Mouse (Mus musculus): ENCODE results near the gene Alg9. TPM values are rescaled to one million over a fixed set of nuclear protein-coding genes. Genes with fewer than 3 reads are reported as not detected.
A peak's percentile ranks its signal among the peaks of the same experiment; 100 is the strongest.

Alg9 gene
- total and polyA plus RNA-seq, 2 experiments: 14.7 to 16.0 TPM

DNA sequence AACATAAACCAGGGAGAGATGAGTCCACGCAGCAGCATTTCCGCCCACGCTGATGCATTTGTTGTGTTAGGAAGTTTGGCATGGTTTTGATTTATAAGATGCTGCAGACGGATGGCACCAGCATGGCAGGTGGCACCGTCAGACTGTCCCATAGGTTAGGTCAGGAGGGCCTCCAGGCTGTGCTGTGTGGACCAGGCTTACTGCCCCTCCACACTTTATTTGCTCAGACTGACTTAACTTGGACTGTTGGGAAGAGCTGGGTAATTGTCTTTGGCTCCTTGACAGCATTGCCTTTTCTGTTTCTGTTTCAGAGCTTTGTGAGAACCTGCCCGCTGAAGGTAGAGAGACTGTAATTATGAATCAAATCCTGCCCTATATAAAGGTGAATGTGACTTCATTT is 92.2 kb downstream of the Alg9 start:
- H3K9ac ChIP-seq (ENCODE audit: low read depth, low read length): no peak overlapping the region
- no peak overlapping the region for H3K27ac ChIP-seq (replicated peaks; ENCODE audit: insufficient read depth, low read depth, low read length)
- no peaks in the 10 kb centered on the region for H3K4me1 ChIP-seq (ENCODE audit: control insufficient read depth, insufficient read depth, low read length)
- 95% methylated on average over 6 of the region's 6 CpGs for WGBS
- H3K79me2 ChIP-seq (ENCODE audit: control insufficient read depth, insufficient read depth, low read length): no peaks in the 10 kb centered on the region
- no peaks in the 10 kb centered on the region for H3K27me3 ChIP-seq (ENCODE audit: control insufficient read depth, insufficient read depth, low read length)
- H3K36me3 ChIP-seq (ENCODE audit: control insufficient read depth, insufficient read depth, low read length): peaks cover 38% of the 10 kb centered on the region
- no peak overlapping the region for H3K4me3 ChIP-seq (ENCODE audit: insufficient read depth, low read depth, low read length)
- no peak for TF ChIP-seq POLR2A (IDR thresholded peaks at IDR 0.05; ENCODE audit: extremely low read depth, insufficient read depth, low read length)
- TF ChIP-seq CTCF (IDR thresholded peaks at IDR 0.05; ENCODE audit: low read depth, low read length): no peak
- no peak for DNase-seq (ENCODE audit: extremely low read depth, low read depth, low spot score)

DNA sequence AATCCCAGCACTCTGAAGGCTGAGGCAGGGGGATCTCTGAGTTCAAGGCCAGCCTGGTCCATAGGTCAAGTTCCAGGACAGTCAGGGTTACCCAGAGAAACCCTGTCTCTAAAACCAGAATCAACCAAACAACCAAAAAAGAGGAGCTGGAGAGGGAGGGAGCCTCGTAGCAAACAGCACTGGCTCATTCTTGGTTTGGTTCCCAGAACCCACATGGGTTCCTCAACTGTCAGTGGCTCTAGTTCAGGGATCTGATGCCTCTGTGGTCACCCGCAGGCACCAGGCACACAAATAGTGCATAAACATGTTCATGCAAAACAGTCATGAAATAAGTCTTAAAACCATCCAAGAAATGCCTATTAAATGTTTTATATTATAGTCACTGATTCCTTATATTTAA is 93.4 kb downstream of the Alg9 start:
- no peak overlapping the region for H3K27ac ChIP-seq (replicated peaks; ENCODE audit: insufficient read depth, low read depth, low read length)
- H3K4me1 ChIP-seq (ENCODE audit: control insufficient read depth, insufficient read depth, low read length): no peaks in the 10 kb centered on the region
- no peaks in the 10 kb centered on the region for H3K79me2 ChIP-seq (ENCODE audit: control insufficient read depth, insufficient read depth, low read length)
- no peaks in the 10 kb centered on the region for H3K27me3 ChIP-seq (ENCODE audit: control insufficient read depth, insufficient read depth, low read length)
- DNase-seq (ENCODE audit: extremely low read depth, low read depth, low spot score): no peak
- H3K36me3 ChIP-seq (ENCODE audit: control insufficient read depth, insufficient read depth, low read length): peaks cover 31% of the 10 kb centered on the region
- TF ChIP-seq CTCF (IDR thresholded peaks at IDR 0.05; ENCODE audit: low read depth, low read length) (no peak), POLR2A (IDR thresholded peaks at IDR 0.05; ENCODE audit: extremely low read depth, insufficient read depth, low read length) (no peak)
- H3K9ac ChIP-seq (ENCODE audit: low read depth, low read length): no peak overlapping the region
- no peak overlapping the region for H3K4me3 ChIP-seq (ENCODE audit: insufficient read depth, low read depth, low read length)
- 75% methylated on average over 2 of the region's 2 CpGs for WGBS

DNA sequence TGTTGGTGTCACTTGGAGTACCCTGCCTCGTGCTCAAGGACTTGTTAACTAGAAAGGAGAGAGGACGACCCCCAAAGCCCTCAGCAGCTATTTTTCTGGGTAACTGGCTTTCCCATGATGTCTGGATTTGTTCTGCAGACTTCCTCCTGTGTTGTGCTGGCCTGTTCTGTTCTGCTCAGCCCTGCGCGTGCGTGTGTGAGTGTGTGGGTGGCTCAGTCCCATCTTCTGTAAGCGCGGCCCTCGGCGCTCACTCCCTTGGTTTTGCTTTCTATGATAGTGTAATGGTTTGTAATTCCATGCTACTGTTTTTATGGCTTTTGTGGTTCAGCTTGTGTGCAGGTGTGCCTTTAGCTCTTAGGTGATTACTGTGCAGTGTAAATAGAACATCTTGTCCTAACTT is 98.4 kb downstream of the Alg9 start:
- H3K36me3 ChIP-seq (ENCODE audit: control insufficient read depth, insufficient read depth, low read length): peaks cover 12% of the 10 kb centered on the region; the same call in 1 of the 2 replicates

DNA sequence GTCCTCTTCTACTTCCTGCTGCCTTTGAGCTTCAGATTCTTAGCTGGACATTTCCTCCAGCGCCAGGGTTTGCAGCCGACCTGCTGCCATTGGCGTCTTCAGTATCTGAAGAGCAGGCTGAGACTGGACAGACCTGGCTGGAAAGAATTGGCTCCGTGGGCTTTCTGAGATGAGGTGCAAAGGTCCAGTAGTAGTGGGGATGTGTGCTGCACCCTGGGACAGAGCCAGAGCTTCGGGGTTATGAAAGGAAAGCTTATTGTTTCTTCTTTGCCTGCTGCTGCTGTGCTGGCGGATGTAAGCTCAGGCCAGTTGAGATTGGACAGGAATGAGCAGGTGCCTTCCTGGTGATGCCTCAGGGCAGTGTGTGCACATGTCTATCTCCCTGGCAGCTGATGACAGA is 99.2 kb downstream of the Alg9 start:
- H3K9ac ChIP-seq (ENCODE audit: low read depth, low read length): no peak overlapping the region
- H3K4me1 ChIP-seq (ENCODE audit: control insufficient read depth, insufficient read depth, low read length): peaks cover 12% of the 10 kb centered on the region
- DNase-seq (ENCODE audit: extremely low read depth, low read depth, low spot score): peak; percentile 75
- no peaks in the 10 kb centered on the region for H3K27me3 ChIP-seq (ENCODE audit: control insufficient read depth, insufficient read depth, low read length)
- TF ChIP-seq CTCF (IDR thresholded peaks at IDR 0.05; ENCODE audit: low read depth, low read length) (no peak), POLR2A (IDR thresholded peaks at IDR 0.05; ENCODE audit: extremely low read depth, insufficient read depth, low read length) (no peak)
- no peak overlapping the region for H3K4me3 ChIP-seq (ENCODE audit: insufficient read depth, low read depth, low read length)
- 43% methylated on average over 6 of the region's 6 CpGs for WGBS
- no peak overlapping the region for H3K27ac ChIP-seq (replicated peaks; ENCODE audit: insufficient read depth, low read depth, low read length)
- H3K36me3 ChIP-seq (ENCODE audit: control insufficient read depth, insufficient read depth, low read length): peaks cover 12% of the 10 kb centered on the region; the same call in 1 of the 2 replicates
- no peaks in the 10 kb centered on the region for H3K79me2 ChIP-seq (ENCODE audit: control insufficient read depth, insufficient read depth, low read length)

More for the DNA sequence above, 98.4 kb downstream of the Alg9 start:
- peaks cover 12% of the 10 kb centered on the region for H3K4me1 ChIP-seq (ENCODE audit: control insufficient read depth, insufficient read depth, low read length)
- no peaks in the 10 kb centered on the region for H3K27me3 ChIP-seq (ENCODE audit: control insufficient read depth, insufficient read depth, low read length)
- H3K79me2 ChIP-seq (ENCODE audit: control insufficient read depth, insufficient read depth, low read length): no peaks in the 10 kb centered on the region
- TF ChIP-seq POLR2A (IDR thresholded peaks at IDR 0.05; ENCODE audit: extremely low read depth, insufficient read depth, low read length): no peak
- no peak for TF ChIP-seq CTCF (IDR thresholded peaks at IDR 0.05; ENCODE audit: low read depth, low read length)
- DNase-seq (ENCODE audit: extremely low read depth, low read depth, low spot score): no peak
- 94% methylated on average over 9 of the region's 9 CpGs for WGBS
- no peak overlapping the region for H3K27ac ChIP-seq (replicated peaks; ENCODE audit: insufficient read depth, low read depth, low read length)
- no peak overlapping the region for H3K4me3 ChIP-seq (ENCODE audit: insufficient read depth, low read depth, low read length)
- no peak overlapping the region for H3K9ac ChIP-seq (ENCODE audit: low read depth, low read length)

DNA sequence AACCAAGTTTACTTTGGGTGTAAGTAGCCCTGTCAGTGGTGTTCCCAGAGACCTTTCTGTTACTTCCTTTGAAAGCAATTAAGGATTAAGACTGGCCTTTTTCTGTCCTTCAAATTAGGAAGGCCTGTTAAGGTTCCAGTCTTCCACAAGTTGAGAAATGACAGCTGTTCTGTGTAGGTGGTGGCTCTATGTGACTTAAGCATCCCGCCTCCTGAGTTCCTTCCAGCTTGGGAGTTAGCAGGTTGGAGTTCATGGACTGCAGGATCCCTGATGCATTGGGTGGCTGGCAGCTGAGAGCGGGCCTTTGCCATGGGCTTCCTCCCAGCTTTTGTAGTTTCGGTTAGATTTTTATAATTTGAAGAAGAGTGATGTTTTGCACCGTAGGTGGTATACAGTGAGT is 100.7 kb downstream of the Alg9 start:
- H3K4me3 ChIP-seq (ENCODE audit: insufficient read depth, low read depth, low read length): no peak overlapping the region
- H3K27ac ChIP-seq (replicated peaks; ENCODE audit: insufficient read depth, low read depth, low read length): peak overlapping the region; percentile 24; the same call in 1 of the 2 replicates
- H3K9ac ChIP-seq (ENCODE audit: low read depth, low read length): no peak overlapping the region
- 88% methylated on average over 4 of the region's 4 CpGs for WGBS
- no peaks in the 10 kb centered on the region for H3K79me2 ChIP-seq (ENCODE audit: control insufficient read depth, insufficient read depth, low read length)
- H3K27me3 ChIP-seq (ENCODE audit: control insufficient read depth, insufficient read depth, low read length): no peaks in the 10 kb centered on the region
- DNase-seq (ENCODE audit: extremely low read depth, low read depth, low spot score): no peak
- peaks cover 10% of the 10 kb centered on the region; the same call in 1 of the 2 replicates for H3K36me3 ChIP-seq (ENCODE audit: control insufficient read depth, insufficient read depth, low read length)
- peaks cover 12% of the 10 kb centered on the region for H3K4me1 ChIP-seq (ENCODE audit: control insufficient read depth, insufficient read depth, low read length)
- TF ChIP-seq POLR2A (IDR thresholded peaks at IDR 0.05; ENCODE audit: extremely low read depth, insufficient read depth, low read length) (no peak), CTCF (IDR thresholded peaks at IDR 0.05; ENCODE audit: low read depth, low read length) (no peak)

DNA sequence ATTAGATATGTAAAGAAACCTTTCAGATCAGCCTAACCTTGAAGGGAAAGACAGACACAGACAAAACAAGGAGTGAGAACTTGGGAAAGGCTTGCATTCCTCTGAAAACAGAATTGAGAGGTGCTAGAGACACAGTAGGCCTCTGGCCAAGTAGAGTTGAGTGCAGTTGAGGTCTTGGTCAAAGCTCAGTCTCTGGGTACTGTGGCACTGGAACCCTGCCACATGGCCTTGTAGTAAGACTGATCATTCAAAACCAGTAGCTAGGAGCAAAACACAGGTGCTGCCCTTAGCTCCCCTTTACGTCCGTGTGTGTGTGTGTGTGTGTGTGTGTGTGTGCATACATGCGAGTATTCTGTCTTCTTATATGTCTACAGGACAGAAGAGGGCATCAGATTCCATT is 101.5 kb downstream of the Alg9 start:
- no peak overlapping the region for H3K4me3 ChIP-seq (ENCODE audit: insufficient read depth, low read depth, low read length)
- WGBS: 28% methylated on average over 3 of the region's 3 CpGs
- no peaks in the 10 kb centered on the region for H3K27me3 ChIP-seq (ENCODE audit: control insufficient read depth, insufficient read depth, low read length)
- DNase-seq (ENCODE audit: extremely low read depth, low read depth, low spot score): peak; percentile 98
- peaks cover 12% of the 10 kb centered on the region for H3K4me1 ChIP-seq (ENCODE audit: control insufficient read depth, insufficient read depth, low read length)
- no peaks in the 10 kb centered on the region for H3K79me2 ChIP-seq (ENCODE audit: control insufficient read depth, insufficient read depth, low read length)
- H3K36me3 ChIP-seq (ENCODE audit: control insufficient read depth, insufficient read depth, low read length): peaks cover 10% of the 10 kb centered on the region; the same call in 1 of the 2 replicates
- TF ChIP-seq CTCF (IDR thresholded peaks at IDR 0.05; ENCODE audit: low read depth, low read length) (no peak), POLR2A (IDR thresholded peaks at IDR 0.05; ENCODE audit: extremely low read depth, insufficient read depth, low read length) (no peak)
- no peak overlapping the region for H3K9ac ChIP-seq (ENCODE audit: low read depth, low read length)
- peak overlapping the region; percentile 25 for H3K27ac ChIP-seq (replicated peaks; ENCODE audit: insufficient read depth, low read depth, low read length)

Measured in liver, adult 2 months (tissue).